Mouse (Mus musculus) heart, adult 8-10 months (tissue): Measurements from ENCODE around the gene Ahcyl1. TPM values are rescaled to one million over a fixed set of nuclear protein-coding genes. Genes with fewer than 3 reads are reported as not detected.

Source experiments
- total RNA-seq, 4 experiments: library from RNA; stranded (reverse); gene quantifications; 2 replicates each; pipeline ENCODE4 v1.2.4; 2022

Ahcyl1 gene
- total RNA-seq, 4 experiments from 2014 or later: 76.2 to 87.9 (median 83.4) TPM

Other genes with a start within 250 kb of the Ahcyl1 start
- under 1 TPM; 0.12 to 0.40 (median 0.31) TPM for gene Kcnc4, start 237.0 kb downstream of the Ahcyl1 start, total RNA-seq
- gene Slc6a17, start 178.5 kb downstream of the Ahcyl1 start, total RNA-seq: 1 to 10 TPM; 2.4 to 7.4 (median 4.8) TPM
- not detected for gene Ubl4b, start 141.5 kb downstream of the Ahcyl1 start, total RNA-seq
- not detected for gene Alx3, start 101.5 kb downstream of the Ahcyl1 start, total RNA-seq
- gene Gm10961, start 65.2 kb downstream of the Ahcyl1 start, total RNA-seq: not detected
- 10 to 100 TPM; 17.4 to 22.6 (median 20.4) TPM for gene Strip1, start 64.9 kb downstream of the Ahcyl1 start, total RNA-seq
- gene Csf1, start 63.9 kb upstream of the Ahcyl1 start, total RNA-seq: 10 to 100 TPM; 43.5 to 56.6 (median 51.5) TPM
- not detected for gene Eps8l3, start 180.7 kb upstream of the Ahcyl1 start, total RNA-seq
- gene Gstm5, start 199.3 kb upstream of the Ahcyl1 start, total RNA-seq: 10 to 100 TPM; 48.4 to 59.4 (median 52.4) TPM
- 100 to 1,000 TPM in 1 of 4 experiments, 10 to 100 TPM in 3; 87.6 to 100 (median 91.6) TPM for gene Gstm7, start 235.3 kb upstream of the Ahcyl1 start, total RNA-seq
- 1 to 10 TPM; 3.4 to 6.0 (median 5.0) TPM for gene Gstm6, start 247.2 kb upstream of the Ahcyl1 start, total RNA-seq